Mouse (Mus musculus): ENCODE measurements around the gene Fam49a. TPM values are rescaled to one million over a fixed set of nuclear protein-coding genes. Genes with fewer than 3 reads are reported as not detected.
A peak's percentile ranks its signal among the peaks of the same experiment; 100 is the strongest.

Fam49a gene
- total RNA-seq, 2 experiments from 2014 or later = 170 to 187 TPM

- DNase-seq (ENCODE audit: low spot score in 2 of 2) = no peak
Observed at GRCm38 (mm10) chr12:12266552-12266951, 4.6 kb downstream of the Fam49a start.

DNA sequence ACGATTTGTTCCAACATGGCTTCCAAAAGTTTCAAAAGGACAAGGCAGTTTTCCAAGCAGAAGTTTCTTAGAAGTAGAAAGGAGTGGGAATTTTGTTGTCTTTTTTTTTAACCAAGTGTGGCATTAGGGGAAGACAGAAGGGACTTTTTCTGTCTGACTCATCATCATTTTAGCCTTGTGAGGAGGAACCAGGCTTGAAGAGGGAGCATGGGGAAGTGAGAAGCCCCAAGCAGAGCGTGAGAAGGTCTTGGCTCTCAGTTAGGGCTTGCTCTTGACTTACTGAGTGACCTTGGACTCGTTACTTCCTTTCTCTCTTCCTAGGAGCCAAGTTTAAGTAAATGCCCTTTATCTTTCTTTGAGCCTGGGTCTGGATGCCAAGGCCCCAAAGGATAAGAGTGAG lies 8.6 kb downstream of the Fam49a start:
- DNase-seq (ENCODE audit: low spot score in 2 of 2) = no peak

- no peak for DNase-seq (ENCODE audit: low spot score in 2 of 2)
Observed at GRCm38 (mm10) chr12:12274115-12274514, 12.2 kb downstream of the Fam49a start.

- DNase-seq (ENCODE audit: low spot score in 2 of 2) = no peak
Observed at GRCm38 (mm10) chr12:12275124-12275779, 13.3 kb downstream of the Fam49a start.

GRCm38 (mm10) chr12:12277741-12278463 lies 16.0 kb downstream of the Fam49a start:
- DNase-seq (ENCODE audit: low spot score in 2 of 2) = no peak

DNA sequence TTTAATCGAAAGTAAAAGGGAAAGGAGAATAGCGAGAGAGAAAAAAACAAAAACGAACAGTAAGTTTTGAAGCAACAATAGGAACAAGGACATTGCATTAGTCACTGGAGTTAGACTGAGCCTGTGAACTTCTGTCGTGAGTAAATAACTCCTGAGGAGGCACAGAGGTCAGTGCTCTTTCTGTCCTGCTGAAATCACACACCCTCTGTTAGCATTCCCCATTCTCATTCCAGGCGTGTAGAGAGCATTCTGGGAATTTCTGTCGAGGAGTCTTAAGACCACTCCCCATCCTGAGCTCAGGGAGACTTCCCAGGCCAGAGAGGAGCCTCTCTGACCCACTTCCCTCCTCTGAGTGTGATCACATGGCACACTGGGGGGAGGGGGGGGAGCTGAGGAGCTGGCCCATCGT lies 16.5 kb downstream of the Fam49a start:
- DNase-seq (ENCODE audit: low spot score in 2 of 2) = no peak

DNA sequence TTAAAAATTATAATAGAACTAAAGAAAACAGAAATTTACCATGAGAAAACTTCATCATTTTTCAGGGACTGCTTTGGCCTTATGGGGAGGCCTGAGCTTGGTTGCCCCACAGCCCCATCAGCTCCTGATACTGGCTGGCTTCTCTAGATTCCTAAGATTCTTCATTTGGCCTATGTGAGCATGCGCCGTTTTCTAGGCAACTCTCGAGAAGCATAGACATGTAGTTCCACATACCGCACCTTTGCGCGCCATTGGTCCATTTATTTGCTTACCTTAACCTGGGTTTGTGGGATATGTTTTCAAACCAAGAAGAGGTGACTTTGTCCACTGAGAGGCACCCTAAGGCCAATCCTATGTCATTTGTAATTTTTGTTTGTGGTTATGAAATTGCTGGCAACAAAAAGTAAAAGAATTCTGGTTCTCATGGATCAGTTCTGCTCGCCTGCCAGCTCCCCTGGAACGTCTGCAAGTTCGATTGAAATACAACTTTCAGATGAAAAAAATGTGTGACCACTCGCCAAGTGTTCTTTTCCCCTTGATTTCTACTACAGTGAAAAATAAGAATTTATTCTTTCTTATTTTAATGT lies 21.9 kb downstream of the Fam49a start:
- DNase-seq (ENCODE audit: low spot score in 2 of 2) = no peak

- no peak for DNase-seq (ENCODE audit: low spot score in 2 of 2)
Observed at GRCm38 (mm10) chr12:12284521-12284920, 22.6 kb downstream of the Fam49a start.

DNA sequence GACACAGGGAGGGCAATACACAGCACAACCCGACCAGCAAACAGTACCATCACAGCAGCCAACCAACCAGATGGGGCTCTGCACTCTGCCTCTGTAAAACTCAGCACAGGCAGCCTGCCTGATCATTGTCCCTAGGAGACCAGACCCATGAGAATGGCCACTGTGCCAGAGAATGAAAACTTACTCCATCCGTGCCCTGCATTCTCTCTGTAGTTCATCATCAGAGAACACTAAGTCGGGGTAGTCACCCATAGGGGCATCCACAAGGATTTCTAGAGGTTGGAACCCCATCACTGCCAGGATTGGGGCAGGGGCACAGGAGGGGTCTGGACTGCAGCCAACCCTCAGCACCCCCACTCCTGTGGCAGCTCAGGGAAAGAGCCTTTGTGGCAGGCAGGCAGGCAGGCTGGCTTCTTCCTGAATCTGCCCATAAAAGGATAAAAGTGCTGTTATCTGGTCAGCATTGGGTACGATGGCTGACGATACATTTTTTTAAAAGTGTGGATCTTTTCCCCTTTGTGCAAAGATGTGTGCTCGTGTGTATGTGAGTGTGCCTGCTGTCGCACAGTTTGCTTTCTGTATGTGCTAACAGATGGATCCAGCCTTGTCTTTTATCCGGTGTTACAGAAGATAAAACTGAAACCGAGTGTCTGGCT lies 25.3 kb downstream of the Fam49a start:
- DNase-seq (ENCODE audit: low spot score in 2 of 2) = peak in 1 of 2 experiments; percentile 69

DNA sequence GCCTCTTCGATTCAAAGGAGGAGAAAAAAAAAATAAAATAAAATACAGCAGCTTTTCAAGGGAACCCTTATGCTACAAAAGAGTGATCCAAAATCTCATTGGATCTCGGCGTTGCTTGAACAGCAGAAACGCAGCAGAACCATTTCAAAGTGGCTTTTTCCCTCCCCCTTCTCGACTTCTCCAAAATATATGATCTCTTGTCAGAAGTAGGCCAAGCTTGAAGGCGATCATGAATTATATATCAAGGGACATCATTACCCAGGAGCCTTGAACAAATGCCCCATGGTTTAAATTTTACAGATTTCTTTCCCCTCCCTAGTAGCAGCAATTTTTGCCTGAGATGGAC lies 25.8 kb downstream of the Fam49a start:
- no peak for DNase-seq (ENCODE audit: low spot score in 2 of 2)

- DNase-seq (ENCODE audit: low spot score in 2 of 2) = no peak
Observed at GRCm38 (mm10) chr12:12288586-12288985, 26.6 kb downstream of the Fam49a start.

- DNase-seq (ENCODE audit: low spot score in 2 of 2) = no peak
Observed at GRCm38 (mm10) chr12:12289636-12290035, 27.7 kb downstream of the Fam49a start.

DNA sequence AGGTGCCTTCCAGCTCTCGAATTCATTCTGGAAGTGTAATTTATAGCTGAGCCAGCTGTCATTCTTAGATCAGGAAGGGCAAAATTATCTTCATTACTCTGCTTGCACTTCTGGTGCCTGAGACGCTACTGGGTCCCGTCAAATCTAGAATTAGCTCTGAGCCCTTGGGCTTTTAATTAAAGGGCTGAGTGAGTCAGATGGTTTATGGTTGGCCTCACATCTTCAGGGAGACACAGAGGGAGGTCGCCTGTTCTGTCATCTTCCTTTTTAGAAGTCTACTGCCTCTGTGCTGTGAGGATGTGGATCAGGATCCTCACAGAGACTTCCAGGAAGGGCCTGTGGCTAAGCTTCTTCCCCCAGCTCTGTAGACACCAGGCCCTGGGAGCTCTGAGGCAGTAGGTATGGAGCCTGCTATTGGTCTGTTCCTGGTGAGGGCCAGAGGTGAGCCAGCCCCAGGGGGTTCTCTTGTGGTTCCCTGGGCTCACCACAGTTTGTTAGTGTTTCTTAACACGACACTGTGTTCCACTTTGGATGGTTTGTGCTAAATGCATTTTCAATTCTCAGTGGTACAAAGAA lies 30.2 kb downstream of the Fam49a start:
- no peak for DNase-seq (ENCODE audit: low spot score in 2 of 2)

GRCm38 (mm10) chr12:12294380-12295171 lies 32.6 kb downstream of the Fam49a start:
- DNase-seq (ENCODE audit: low spot score in 2 of 2) = no peak

- no peak for DNase-seq (ENCODE audit: low spot score in 2 of 2)
Observed at GRCm38 (mm10) chr12:12298451-12298850, 36.5 kb downstream of the Fam49a start.

GRCm38 (mm10) chr12:12299303-12299702 lies 37.4 kb downstream of the Fam49a start:
- no peak for DNase-seq (ENCODE audit: low spot score in 2 of 2)

DNA sequence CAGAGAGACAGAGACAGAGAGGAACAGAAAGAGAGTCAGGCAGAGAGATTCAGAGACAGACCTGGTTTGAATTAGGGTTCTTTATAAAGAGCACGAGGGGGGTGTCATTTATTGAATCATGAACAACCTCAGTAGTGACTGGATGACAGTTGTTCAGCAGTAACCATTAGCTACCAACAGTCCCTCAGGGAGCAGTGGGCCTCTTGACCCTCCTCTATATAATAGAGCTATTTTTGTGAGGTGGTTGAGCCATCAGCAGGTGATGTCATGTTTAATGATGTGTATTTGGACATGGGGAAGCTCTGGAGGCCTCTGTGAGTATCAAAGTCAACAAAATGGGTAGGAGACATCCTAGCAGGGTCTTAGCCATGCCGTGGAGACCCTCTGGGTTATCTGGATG lies 39.2 kb downstream of the Fam49a start:
- DNase-seq (ENCODE audit: low spot score in 2 of 2) = no peak

DNA sequence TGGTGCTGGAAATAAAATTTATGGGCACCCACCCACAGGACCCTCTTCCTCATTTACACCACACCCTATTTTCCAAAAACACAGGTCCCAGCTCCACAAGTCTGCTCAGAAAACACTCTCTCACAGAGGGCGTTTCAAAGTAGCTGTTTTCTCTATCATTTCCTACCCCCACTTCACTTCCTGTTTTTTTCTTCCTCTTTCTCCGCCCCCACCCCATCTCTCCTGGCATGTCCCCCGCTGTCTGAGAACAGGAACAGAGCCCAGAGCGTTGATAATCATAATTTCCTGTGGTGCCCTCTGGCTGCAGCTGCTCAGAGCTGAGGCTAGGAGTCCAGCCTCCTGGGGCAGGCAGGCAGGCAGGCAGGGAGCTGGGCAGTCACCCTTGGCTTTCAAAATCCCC lies 39.9 kb downstream of the Fam49a start:
- DNase-seq (ENCODE audit: low spot score in 2 of 2) = peak in 1 of 2 experiments; percentile 50

- DNase-seq (ENCODE audit: low spot score in 2 of 2) = no peak
Observed at GRCm38 (mm10) chr12:12306214-12306613, 44.3 kb downstream of the Fam49a start.

GRCm38 (mm10) chr12:12306814-12307213 lies 44.9 kb downstream of the Fam49a start:
- DNase-seq (ENCODE audit: low spot score in 2 of 2) = no peak

GRCm38 (mm10) chr12:12307245-12307644 lies 45.3 kb downstream of the Fam49a start:
- no peak for DNase-seq (ENCODE audit: low spot score in 2 of 2)

All from layer of hippocampus, adult 18-20 months (tissue).